Comparison of ENCODE assay signal across 9 mouse cellular contexts in genomic region chr17:6745503-6745902, GRCm38 (mm10). TPM values are rescaled to one million over a fixed set of nuclear protein-coding genes. Genes with fewer than 3 reads are reported as not detected.
DNase-seq lines count a peak whose midpoint lies in the region; ATAC-seq and TF ChIP-seq lines count a peak whose summit lies in the region.
"Had no signal": no experiment of that assay in that cellular context is flagged by ENCODE, and none has a peak within 500 bp of the region (broad histone marks: within the 10 kb centered on the region; RNA-seq: fewer than 3 reads in every experiment).

No protein-coding gene starts in this region.

- no peak for ATAC-seq in kidney, embryonic 16.5 days (ENCODE audit: low FRiP score, low TSS enrichment)
- no peak for ATAC-seq in embryonic facial prominence, embryonic 13.5 days (ENCODE audit: insufficient number of reproducible peaks, insufficient read depth, low FRiP score, low TSS enrichment, low read depth)
- ATAC-seq in forebrain, postnatal 0 days, result peak; percentile 53
- peak; percentile 50; the same call in 1 of the 2 replicates for ATAC-seq in midbrain, embryonic 15.5 days (replicated peaks)

- H3K36me3 ChIP-seq in kidney, embryonic 16.5 days (ENCODE audit: insufficient read depth, low read length), result peaks cover 34% of the 10 kb centered on the region
- H3K36me3 ChIP-seq in embryonic facial prominence, embryonic 13.5 days, result 0 out of 2 replicates have a peak, but pooled peaks cover 4% of the 10 kb centered on the region
- no peaks in the 10 kb centered on the region for H3K36me3 ChIP-seq in forebrain, postnatal 0 days (ENCODE audit: insufficient read depth)
- no peaks in the 10 kb centered on the region for H3K36me3 ChIP-seq in midbrain, embryonic 15.5 days (replicated peaks)

- H3K4me1 ChIP-seq in kidney, embryonic 16.5 days (ENCODE audit: insufficient read depth, low read length), result peaks cover 70% of the 10 kb centered on the region
- peaks cover 62% of the 10 kb centered on the region for H3K4me1 ChIP-seq in embryonic facial prominence, embryonic 13.5 days
- H3K4me1 ChIP-seq in forebrain, postnatal 0 days (ENCODE audit: insufficient read depth), result 0 out of 2 replicates have a peak, but pooled peaks cover 9% of the 10 kb centered on the region
- peaks cover 38% of the 10 kb centered on the region for H3K4me1 ChIP-seq in midbrain, embryonic 15.5 days

- peak overlapping the region; percentile 87 for H3K27ac ChIP-seq in kidney, embryonic 16.5 days (ENCODE audit: low read length)
- peak overlapping the region; percentile 49; the same call in 1 of the 2 replicates for H3K27ac ChIP-seq in embryonic facial prominence, embryonic 13.5 days
- H3K27ac ChIP-seq in forebrain, postnatal 0 days (ENCODE audit: low read depth, low read length), result peak overlapping the region; percentile 68; the same call in 1 of the 2 replicates
- H3K27ac ChIP-seq in midbrain, embryonic 15.5 days, result peak overlapping the region; percentile 69
- H3K27ac ChIP-seq: macrophage had no signal

- DNase-seq in kidney, postnatal 4 days, result no peak
- DNase-seq in forebrain, postnatal 0 days, result peak; percentile 47
- DNase-seq in frontal cortex, adult 2 months (ENCODE audit: extremely low spot score in 1 of 2, low spot score in 1 of 2), result no peak
- DNase-seq in right cerebral cortex, postnatal 14 days, result no peak
- DNase-seq: heart, postnatal 14 days had no signal

- H3K9me3 ChIP-seq in kidney, embryonic 16.5 days (ENCODE audit: low read length), result no peaks in the 10 kb centered on the region
- H3K9me3 ChIP-seq in embryonic facial prominence, embryonic 13.5 days, result no peaks in the 10 kb centered on the region
- no peaks in the 10 kb centered on the region for H3K9me3 ChIP-seq in forebrain, postnatal 0 days (ENCODE audit: low read length)
- no peaks in the 10 kb centered on the region for H3K9me3 ChIP-seq in midbrain, embryonic 15.5 days

- TF ChIP-seq CTCF in forebrain, postnatal 0 days (IDR thresholded peaks at IDR 0.05; ENCODE audit: low read depth), result no peak

- H3K27me3 ChIP-seq in kidney, embryonic 16.5 days (ENCODE audit: insufficient read depth, low read length), result no peaks in the 10 kb centered on the region
- no peaks in the 10 kb centered on the region for H3K27me3 ChIP-seq in embryonic facial prominence, embryonic 13.5 days
- no peaks in the 10 kb centered on the region for H3K27me3 ChIP-seq in forebrain, postnatal 0 days (ENCODE audit: insufficient read depth, low read length)
- H3K27me3 ChIP-seq in midbrain, embryonic 15.5 days (replicated peaks), result no peaks in the 10 kb centered on the region

- WGBS in kidney, embryonic 16.5 days, result 71% methylated on average over 5 of the region's 5 CpGs
- 43% methylated on average over 5 of the region's 5 CpGs for WGBS in embryonic facial prominence, embryonic 13.5 days
- WGBS in forebrain, postnatal 0 days, result 23% methylated on average over 5 of the region's 5 CpGs
- 33% methylated on average over 5 of the region's 5 CpGs for WGBS in midbrain, embryonic 15.5 days

- H3K9ac ChIP-seq in kidney, embryonic 16.5 days (replicated peaks; ENCODE audit: low read length), result no peak overlapping the region
- no peak overlapping the region for H3K9ac ChIP-seq in embryonic facial prominence, embryonic 13.5 days
- no peak overlapping the region for H3K9ac ChIP-seq in forebrain, postnatal 0 days
- no peak overlapping the region for H3K9ac ChIP-seq in midbrain, embryonic 15.5 days

- H3K4me3 ChIP-seq in kidney, embryonic 16.5 days (ENCODE audit: low read length), result no peak overlapping the region
- no peak overlapping the region for H3K4me3 ChIP-seq in embryonic facial prominence, embryonic 13.5 days
- no peak overlapping the region for H3K4me3 ChIP-seq in forebrain, postnatal 0 days (ENCODE audit: low read depth, low read length)
- no peak overlapping the region for H3K4me3 ChIP-seq in midbrain, embryonic 15.5 days

- H3K4me2 ChIP-seq in kidney, embryonic 16.5 days (replicated peaks; ENCODE audit: low read depth, low read length), result no peak overlapping the region
- no peak overlapping the region for H3K4me2 ChIP-seq in embryonic facial prominence, embryonic 13.5 days
- no peak overlapping the region for H3K4me2 ChIP-seq in forebrain, postnatal 0 days (ENCODE audit: low read depth)
- H3K4me2 ChIP-seq in midbrain, embryonic 15.5 days, result peak overlapping the region; percentile 23

RNA-seq across cellular contexts. Expression of gene Ezr, which starts 37.1 kb away (rescaled TPM):
- polyA plus RNA-seq in kidney, embryonic 16.5 days (2015; fragmentation: Nextera tagmentation; extraction: Ambion mirVana), result 240 and 248 TPM in 2 replicates
- polyA plus RNA-seq in embryonic facial prominence, embryonic 13.5 days (2015; fragmentation: Nextera tagmentation; extraction: Ambion mirVana), result 51.5 and 60.4 TPM in 2 replicates
- 37.8 and 45.4 TPM in 2 replicates for total RNA-seq in forebrain, postnatal 0 days (2014; rRNA removed)
- polyA plus RNA-seq in forebrain, postnatal 0 days (2015; fragmentation: Nextera tagmentation; extraction: Ambion mirVana), result 51.6 and 60.2 TPM in 2 replicates
- 32.5 and 39.6 TPM in 2 replicates for polyA plus RNA-seq in midbrain, embryonic 15.5 days (2015; fragmentation: Nextera tagmentation; extraction: Ambion mirVana)
- polyA plus RNA-seq in frontal cortex, adult 2 months (2012; rRNA removed), result 49.8 and 53.9 TPM in 2 replicates

Comparison
In these comparisons a context has a peak if more than half of its experiments do, and no peak if none do; other contexts are left out.
1. ATAC-seq: peak in forebrain, postnatal 0 days (single experiment) and midbrain, embryonic 15.5 days (single experiment); none in kidney, embryonic 16.5 days (single experiment) and embryonic facial prominence, embryonic 13.5 days (single experiment).
2. Peak in every context shown above with its lines, with median percentiles within 50 percentile points of each other: H3K27ac ChIP-seq.